Mouse (Mus musculus) c-Kit-positive CD71-positive TER-119-positive erythroid progenitor cells, embryonic 14.5 days (primary cell): ENCODE data around the gene Epha6.

Experiments used
- DNase-seq: peaks from one replicate; pipeline ENCODE4 v3.0.0-alpha.2; 2013; ENCODE audit warnings: low spot score

Epha6 gene

GRCm38 (mm10) chr16:60605061-60605831 is at the start of gene Epha6:
Gene Epha6, minus strand, starts transcription at chr16:60605531.
- DNase-seq = no peak

- DNase-seq = no peak
These were observed 46.4 kb upstream of the Epha6 start for GRCm38 (mm10) chr16:60651716-60652115.

GRCm38 (mm10) chr16:60628091-60628490 is 22.8 kb upstream of the Epha6 start:
- no peak for DNase-seq

GRCm38 (mm10) chr16:60605832-60606583 is 677 bp upstream of the Epha6 start:
- DNase-seq = no peak

GRCm38 (mm10) chr16:60604613-60605012 is 718 bp downstream of the Epha6 start:
- DNase-seq = no peak

GRCm38 (mm10) chr16:60585322-60585721 is 20.0 kb downstream of the Epha6 start:
- no peak for DNase-seq

GRCm38 (mm10) chr16:60584695-60585094 is 20.6 kb downstream of the Epha6 start:
- DNase-seq = no peak

GRCm38 (mm10) chr16:60570546-60570945 is 34.8 kb downstream of the Epha6 start:
- no peak for DNase-seq

GRCm38 (mm10) chr16:60544385-60544784 is 60.9 kb downstream of the Epha6 start:
- no peak for DNase-seq

- no peak for DNase-seq
These were observed 67.1 kb downstream of the Epha6 start for GRCm38 (mm10) chr16:60538233-60538632.

GRCm38 (mm10) chr16:60509707-60510106 is 95.6 kb downstream of the Epha6 start:
- DNase-seq = no peak

GRCm38 (mm10) chr16:60499567-60499966 is 105.8 kb downstream of the Epha6 start:
- no peak for DNase-seq

- no peak for DNase-seq
These were observed 129.6 kb downstream of the Epha6 start for GRCm38 (mm10) chr16:60475776-60476175.

GRCm38 (mm10) chr16:60468200-60468785 is 137.0 kb downstream of the Epha6 start:
- DNase-seq = no peak

- DNase-seq = peak; percentile 1
These were observed 170.0 kb downstream of the Epha6 start for GRCm38 (mm10) chr16:60435283-60435682.

GRCm38 (mm10) chr16:60434241-60434640 is 171.1 kb downstream of the Epha6 start:
- DNase-seq = no peak

GRCm38 (mm10) chr16:60395306-60395705 is 210.0 kb downstream of the Epha6 start:
- DNase-seq = no peak

GRCm38 (mm10) chr16:60392961-60393360 is 212.4 kb downstream of the Epha6 start:
- DNase-seq = no peak

GRCm38 (mm10) chr16:60375147-60375546 is 230.2 kb downstream of the Epha6 start:
- DNase-seq = no peak

- DNase-seq = no peak
These were observed 321.4 kb downstream of the Epha6 start for GRCm38 (mm10) chr16:60283963-60284362.

- DNase-seq = no peak
These were observed 331.2 kb downstream of the Epha6 start for GRCm38 (mm10) chr16:60274109-60274508.

GRCm38 (mm10) chr16:60266367-60267351 is 338.7 kb downstream of the Epha6 start:
- no peak for DNase-seq
